Mouse (Mus musculus) olfactory bulb, adult 2 months (tissue): Measurements from ENCODE around the gene Ccdc12.

Experiments used
- CTCF ChIP-seq: fragments of 200-500 bp; IDR thresholded peaks from 2 replicates; pipeline ENCODE4 v1.5.1; 2012; ENCODE audit warnings: low read depth, mild to moderate bottlenecking, low read length, moderate library complexity; ENCODE audit not compliant: insufficient read depth
- POLR2A ChIP-seq: fragments of 200-500 bp; IDR thresholded peaks from 2 replicates; pipeline ENCODE4 v1.6.1; 2012; ENCODE audit warnings: mild to moderate bottlenecking, low read depth, low read length, moderate library complexity; ENCODE audit not compliant: insufficient read depth

DNA sequence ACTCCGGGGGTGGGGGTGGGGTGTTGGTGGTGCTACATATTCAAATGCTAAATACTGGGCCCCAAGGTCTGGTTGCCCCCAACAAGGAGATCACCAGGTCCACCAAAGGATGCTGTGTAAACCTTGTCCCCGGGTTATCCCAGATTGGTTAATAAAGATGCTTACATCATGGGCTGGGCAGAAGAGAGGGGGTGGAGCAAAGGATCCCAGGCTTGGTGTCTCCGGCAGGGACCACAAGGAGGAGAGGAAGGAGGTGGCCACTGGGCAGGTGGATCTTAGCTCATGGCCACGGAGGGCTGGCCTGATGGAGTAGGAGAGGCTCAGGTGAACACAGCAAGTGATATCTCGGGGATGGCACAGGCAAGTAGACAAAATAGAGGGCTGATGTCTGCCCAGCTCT is 22.6 kb downstream of the Ccdc12 start:
- TF ChIP-seq POLR2A (no peak), CTCF (no peak)
